Mouse (Mus musculus) neural tube, embryonic 13.5 days (tissue): ENCODE data around the gene Tmem82. TPM values are rescaled to one million over a fixed set of nuclear protein-coding genes. Genes with fewer than 3 reads are reported as not detected.

ENCODE experiments used
- ATAC-seq: fragments of 200-750 bp; cut with Nextera tagmentation; 2 replicates; pipeline ENCODE4 v1.8.0; 2017; ENCODE audit warnings: low read depth, mild to moderate bottlenecking, moderate TSS enrichment, moderate library complexity
- H3K27ac ChIP-seq: fragments of 300-500 bp; sonication (generic); replicated peaks from 2 replicates; pipeline ENCODE4 v1.5.1; 2015; ENCODE audit warnings: moderate library complexity, mild to moderate bottlenecking, inconsistent platforms
- H3K27me3 ChIP-seq: fragments of 300-500 bp; sonication (generic); 2 replicates; pipeline ENCODE4 v1.6.1; 2015; ENCODE audit warnings: mild to moderate bottlenecking, inconsistent platforms
- H3K36me3 ChIP-seq: fragments of 300-500 bp; sonication (generic); 2 replicates; pipeline ENCODE4 v1.6.1; 2015; ENCODE audit warnings: mild to moderate bottlenecking, inconsistent platforms
- H3K4me1 ChIP-seq: fragments of 300-500 bp; sonication (generic); replicated peaks from 2 replicates; pipeline ENCODE4 v1.6.1; 2015; ENCODE audit warnings: inconsistent platforms
- H3K4me2 ChIP-seq: fragments of 300-500 bp; sonication (generic); 2 replicates; pipeline ENCODE4 v1.6.1; 2015; ENCODE audit warnings: inconsistent platforms, mild to moderate bottlenecking, moderate library complexity
- H3K4me3 ChIP-seq: fragments of 300-500 bp; sonication (generic); 2 replicates; pipeline ENCODE4 v1.5.1; 2015; ENCODE audit warnings: mild to moderate bottlenecking, inconsistent platforms
- H3K9ac ChIP-seq: fragments of 300-500 bp; sonication (generic); 2 replicates; pipeline ENCODE4 v1.6.1; 2015; ENCODE audit warnings: moderate library complexity, mild to moderate bottlenecking, inconsistent platforms
- H3K9me3 ChIP-seq: fragments of 300-500 bp; sonication (generic); 2 replicates; pipeline ENCODE4 v1.6.1; 2016; ENCODE audit warnings: inconsistent platforms
- WGBS: fragments of 180-500 bp; shearing (Covaris S2); methylation state at CpG from one replicate; pipeline ENCODE4 v1.1.7; 2015; 5-methylcytosine and 5-hydroxymethylcytosine counted together
- polyA plus RNA-seq: library from polyadenylated mRNA; unstranded; fragments of >200 nt; fragmentation: Nextera tagmentation; extraction: Ambion mirVana; gene quantifications from 2 replicates; pipeline ENCODE4 v1.2.1, GENCODE M21; 2015

Tmem82 gene
- polyA plus RNA-seq, 1 experiment from 2014 or later: 0.31 TPM

DNA sequence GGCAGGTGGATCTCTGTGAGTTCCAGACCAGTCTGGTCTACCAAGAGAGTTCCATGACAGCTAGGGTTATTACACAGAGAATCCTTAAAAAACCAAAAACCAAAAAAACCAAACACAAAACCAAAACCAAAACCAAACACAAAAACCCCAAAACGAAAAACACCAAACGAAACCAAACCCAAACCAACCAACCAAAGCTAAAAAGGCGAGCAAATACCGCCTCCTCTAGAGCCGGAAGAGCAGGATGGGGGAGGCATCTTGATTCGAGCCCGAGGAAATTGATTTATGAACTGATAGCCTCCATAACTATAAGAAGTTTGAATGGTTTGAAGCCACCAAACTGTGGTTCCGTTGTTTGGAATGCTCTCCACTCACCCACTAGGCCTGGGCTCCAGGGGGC lies 34.5 kb downstream of the Tmem82 start:
- no peak for ATAC-seq
- Histone ChIP-seq H3K4me3 (no peak overlapping the region), H3K27ac (no peak overlapping the region), H3K9ac (no peak overlapping the region), H3K27me3 (no peaks in the 10 kb centered on the region), H3K4me1 (no peaks in the 10 kb centered on the region), H3K36me3 (peaks cover 24% of the 10 kb centered on the region; the same call in 1 of the 2 replicates), H3K9me3 (no peaks in the 10 kb centered on the region), H3K4me2 (no peak overlapping the region)
- 92% methylated on average over 8 of the region's 8 CpGs for WGBS

DNA sequence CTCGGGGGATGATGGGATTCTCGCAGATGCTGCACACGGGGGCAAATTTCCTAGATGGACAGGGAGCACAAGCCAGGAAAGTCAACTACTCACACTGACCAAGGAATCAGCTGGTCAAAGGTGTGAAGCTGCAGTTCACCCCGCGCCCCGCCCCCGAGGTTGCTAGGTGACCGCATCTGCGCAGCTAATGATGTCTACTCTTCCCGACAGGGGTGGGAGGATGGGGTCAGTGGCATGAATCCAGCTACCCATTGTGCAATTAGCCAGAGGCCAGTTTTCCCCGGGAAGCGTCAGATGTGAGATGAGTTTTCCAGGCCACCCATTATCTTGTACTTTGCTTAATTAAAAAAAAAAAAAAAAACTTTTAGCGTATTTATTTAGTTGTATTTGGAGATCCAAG lies 37.4 kb downstream of the Tmem82 start:
- ATAC-seq: no peak
- Histone ChIP-seq H3K27ac (no peak overlapping the region), H3K4me1 (no peaks in the 10 kb centered on the region), H3K4me2 (no peak overlapping the region), H3K27me3 (no peaks in the 10 kb centered on the region), H3K4me3 (no peak overlapping the region), H3K36me3 (peaks cover 29% of the 10 kb centered on the region), H3K9me3 (0 out of 2 replicates have a peak, but pooled peaks cover 3% of the 10 kb centered on the region), H3K9ac (no peak overlapping the region)
- WGBS: 77% methylated on average over 13 of the region's 13 CpGs

DNA sequence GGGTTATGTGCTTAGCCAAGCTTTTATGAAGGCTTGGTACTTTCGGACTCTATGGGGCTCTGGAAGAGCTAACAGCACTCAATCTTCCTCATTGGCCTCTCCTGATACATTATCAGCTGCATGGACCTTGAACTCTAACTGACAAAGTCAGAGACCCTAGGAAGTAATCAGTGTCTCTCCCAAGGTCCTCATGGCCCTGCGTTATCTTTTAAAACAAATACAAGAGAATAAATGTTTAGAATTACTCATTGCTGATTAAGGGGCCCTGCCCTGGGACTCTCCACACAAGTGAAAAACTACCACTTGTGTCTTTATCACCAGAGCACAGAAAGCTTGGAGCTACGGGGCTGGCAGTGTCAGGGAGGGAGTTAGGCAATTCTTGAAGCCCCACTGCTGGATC lies 39.6 kb downstream of the Tmem82 start:
- Histone ChIP-seq H3K4me3 (no peak overlapping the region), H3K27me3 (no peaks in the 10 kb centered on the region), H3K27ac (no peak overlapping the region), H3K4me2 (no peak overlapping the region), H3K4me1 (no peaks in the 10 kb centered on the region; the same call in 1 of the 2 replicates), H3K9me3 (0 out of 2 replicates have a peak, but pooled peaks cover 3% of the 10 kb centered on the region), H3K36me3 (peaks cover 29% of the 10 kb centered on the region), H3K9ac (no peak overlapping the region)
- 84% methylated on average over 3 of the region's 3 CpGs for WGBS
- ATAC-seq: no peak

DNA sequence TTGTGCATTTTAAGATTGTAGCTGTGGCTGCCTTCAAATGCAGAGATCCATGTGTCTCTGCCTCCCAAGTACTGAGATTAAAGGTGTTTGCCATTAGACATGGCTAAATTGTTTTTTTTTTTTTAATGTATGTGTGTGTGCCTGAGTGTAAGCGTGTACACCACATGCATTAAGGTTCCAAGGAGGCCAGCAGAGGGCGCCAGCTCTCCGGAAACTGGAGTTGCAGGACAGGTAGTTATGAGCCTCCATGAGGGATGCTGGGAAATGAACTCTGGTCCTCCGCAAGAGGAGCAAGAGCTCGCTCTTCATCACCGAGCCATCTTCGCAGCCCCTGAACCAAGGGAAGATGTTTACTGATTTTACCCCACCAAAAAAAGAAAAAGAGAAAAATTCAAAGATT lies 41.6 kb downstream of the Tmem82 start:
- ATAC-seq: no peak
- Histone ChIP-seq H3K9me3 (0 out of 2 replicates have a peak, but pooled peaks cover 3% of the 10 kb centered on the region), H3K36me3 (peaks cover 24% of the 10 kb centered on the region), H3K4me2 (no peak overlapping the region), H3K27me3 (no peaks in the 10 kb centered on the region), H3K4me3 (no peak overlapping the region), H3K4me1 (no peaks in the 10 kb centered on the region; the same call in 1 of the 2 replicates), H3K9ac (no peak overlapping the region), H3K27ac (no peak overlapping the region)
- 92% methylated on average over 7 of the region's 7 CpGs for WGBS

DNA sequence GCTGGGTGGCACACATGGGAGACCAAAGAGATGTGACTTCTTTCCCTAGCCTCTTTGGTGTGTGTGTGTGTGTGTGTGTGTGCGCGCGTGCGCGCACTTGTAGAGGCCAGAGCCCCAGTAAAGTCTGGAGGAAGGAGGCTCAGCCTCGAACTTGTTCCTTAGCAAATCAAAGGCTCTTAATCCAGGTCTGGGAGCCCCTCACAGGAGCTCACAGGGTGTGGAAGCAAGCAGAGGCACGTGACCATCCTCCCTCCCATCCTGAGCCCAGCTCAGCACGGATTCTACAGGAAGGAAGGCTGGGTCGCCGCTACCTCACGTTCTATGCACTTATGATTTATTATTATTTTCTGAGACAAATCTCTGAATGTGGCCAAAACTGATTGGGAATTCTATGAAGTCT lies 42.0 kb downstream of the Tmem82 start:
- 84% methylated on average over 11 of the region's 11 CpGs for WGBS
- Histone ChIP-seq H3K4me2 (no peak overlapping the region), H3K9ac (no peak overlapping the region), H3K27me3 (no peaks in the 10 kb centered on the region), H3K4me3 (no peak overlapping the region), H3K36me3 (peaks cover 24% of the 10 kb centered on the region), H3K4me1 (no peaks in the 10 kb centered on the region; the same call in 1 of the 2 replicates), H3K27ac (no peak overlapping the region), H3K9me3 (0 out of 2 replicates have a peak, but pooled peaks cover 3% of the 10 kb centered on the region)
- no peak for ATAC-seq

DNA sequence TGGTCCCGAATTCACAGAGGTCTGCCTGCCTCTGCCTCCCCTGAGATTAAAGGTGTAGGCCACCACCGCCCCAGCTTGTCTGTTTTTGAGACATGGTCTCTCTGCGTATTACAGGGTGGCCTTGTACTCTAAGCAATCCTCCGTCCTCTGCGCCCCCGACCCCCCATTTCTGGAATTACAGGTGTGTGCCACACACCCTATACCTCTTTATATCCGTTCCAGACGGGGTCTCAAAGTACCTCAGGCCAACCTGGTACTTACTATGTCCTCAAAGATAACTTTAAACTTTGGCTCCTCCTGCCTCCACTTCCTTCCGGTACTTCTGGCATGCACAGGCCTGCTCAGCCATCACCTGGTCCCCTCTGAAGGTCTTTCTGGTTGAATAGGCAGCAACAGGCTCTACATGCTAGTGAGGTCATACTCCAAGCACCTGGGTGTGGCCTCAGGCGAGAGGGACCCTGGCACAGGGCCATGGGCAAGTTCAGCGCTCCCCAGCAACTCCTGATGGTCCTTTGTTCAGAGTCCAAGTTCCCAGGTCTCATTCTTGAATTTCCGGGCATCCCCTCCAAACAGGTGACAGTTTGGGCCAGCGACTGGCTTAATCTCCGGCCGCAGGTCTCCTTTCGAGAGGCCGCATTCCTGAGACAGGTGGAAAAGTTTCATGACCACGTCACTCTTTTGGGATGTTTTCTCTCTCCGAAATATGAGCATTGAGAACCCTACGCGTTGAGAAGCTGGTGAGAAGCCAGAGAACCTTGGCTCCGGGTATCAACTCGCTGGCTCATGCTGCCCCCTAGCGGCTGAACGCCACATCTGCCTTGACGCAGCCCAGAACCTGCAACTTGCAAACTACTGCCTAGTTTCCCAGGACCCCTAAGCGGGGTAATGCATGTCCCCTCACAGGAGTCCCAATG lies 43.4 kb downstream of the Tmem82 start:
- H3K27me3 ChIP-seq: no peaks in the 10 kb centered on the region
- H3K36me3 ChIP-seq: peaks cover 14% of the 10 kb centered on the region
- peak; percentile 67 for ATAC-seq
- H3K4me1 ChIP-seq: no peaks in the 10 kb centered on the region; the same call in 1 of the 2 replicates
- 0 out of 2 replicates have a peak, but pooled peaks cover 3% of the 10 kb centered on the region for H3K9me3 ChIP-seq
- 0 out of 2 replicates have a peak overlapping the region, but pooled peaks have one; percentile 5 for H3K4me2 ChIP-seq
- 45% methylated on average over 27 of the region's 27 CpGs for WGBS
- H3K27ac ChIP-seq: no peak overlapping the region
- no peak overlapping the region for H3K9ac ChIP-seq
- H3K4me3 ChIP-seq: no peak overlapping the region

DNA sequence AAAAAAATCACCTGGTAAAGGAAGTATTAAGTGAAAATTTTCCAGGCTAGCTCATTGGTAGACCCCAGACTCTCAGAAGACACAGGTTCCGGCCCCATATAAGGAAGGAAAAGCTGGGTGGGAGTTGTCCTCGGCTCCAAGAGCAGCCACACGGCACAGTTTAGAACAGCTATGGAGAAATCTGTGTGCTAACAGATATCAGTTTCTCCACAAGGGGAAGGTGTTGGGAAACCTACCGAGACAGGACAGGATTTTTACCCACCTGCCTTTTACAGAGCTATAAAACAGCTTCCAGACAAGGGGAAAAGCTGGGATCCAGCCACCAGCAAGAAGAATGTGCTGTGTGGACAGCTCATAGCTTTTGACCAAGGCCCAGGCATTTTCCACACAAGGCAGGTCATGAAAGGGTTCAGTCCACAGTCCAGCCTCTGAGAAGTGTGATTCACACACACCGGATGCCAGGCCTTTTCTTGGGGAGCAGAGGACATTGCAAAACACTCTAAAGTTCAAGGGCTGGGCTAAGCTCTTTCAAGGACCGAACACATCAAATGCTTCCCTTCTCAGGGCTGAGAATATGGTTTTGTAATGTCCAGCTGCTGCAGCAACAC lies 45.0 kb downstream of the Tmem82 start:
- no peak overlapping the region for H3K9ac ChIP-seq
- H3K36me3 ChIP-seq: peaks cover 8% of the 10 kb centered on the region
- H3K27ac ChIP-seq: no peak overlapping the region
- ATAC-seq: no peak
- H3K27me3 ChIP-seq: no peaks in the 10 kb centered on the region
- 0 out of 2 replicates have a peak, but pooled peaks cover 3% of the 10 kb centered on the region for H3K9me3 ChIP-seq
- no peaks in the 10 kb centered on the region; the same call in 1 of the 2 replicates for H3K4me1 ChIP-seq
- H3K4me2 ChIP-seq: no peak overlapping the region
- 76% methylated on average over 6 of the region's 6 CpGs for WGBS
- H3K4me3 ChIP-seq: no peak overlapping the region

DNA sequence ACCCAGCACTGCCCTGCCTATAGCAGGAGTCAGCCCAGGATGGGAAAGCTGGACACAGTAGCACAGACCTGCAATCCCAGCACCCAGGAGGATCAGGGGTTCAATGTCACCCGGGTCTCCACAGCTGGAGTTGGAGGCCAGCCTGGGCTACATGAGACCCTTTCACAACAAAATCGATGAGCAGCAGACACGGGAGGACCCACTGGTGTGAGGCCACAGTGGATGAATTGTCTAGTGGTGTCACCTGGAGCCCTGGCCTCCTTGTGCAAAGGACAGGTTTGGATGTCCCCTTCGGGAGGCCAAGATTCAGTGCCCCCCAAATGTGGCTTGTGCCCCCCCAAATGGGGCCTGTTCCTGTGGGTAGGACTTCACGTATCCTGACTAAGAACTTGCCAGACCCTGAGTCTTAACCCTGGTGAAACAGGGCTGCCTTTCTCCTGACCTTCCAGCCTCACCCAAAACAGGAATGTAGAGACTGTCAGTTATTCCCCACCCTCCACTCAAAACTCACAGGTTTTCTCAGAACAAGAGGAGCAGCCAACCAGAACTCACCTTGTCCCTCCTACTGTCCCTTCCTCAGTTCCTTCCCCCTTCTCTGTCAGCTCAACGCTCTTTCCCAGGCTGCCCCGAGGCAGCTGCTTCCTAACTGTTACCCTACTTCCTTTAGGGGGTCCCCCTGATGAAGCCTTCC lies 45.6 kb downstream of the Tmem82 start:
- peaks cover 8% of the 10 kb centered on the region for H3K36me3 ChIP-seq
- 0 out of 2 replicates have a peak, but pooled peaks cover 3% of the 10 kb centered on the region for H3K9me3 ChIP-seq
- H3K27ac ChIP-seq: no peak overlapping the region
- no peak overlapping the region for H3K9ac ChIP-seq
- H3K4me1 ChIP-seq: no peaks in the 10 kb centered on the region; the same call in 1 of the 2 replicates
- H3K27me3 ChIP-seq: no peaks in the 10 kb centered on the region
- H3K4me2 ChIP-seq: no peak overlapping the region
- WGBS: 83% methylated on average over 7 of the region's 7 CpGs
- ATAC-seq: no peak
- no peak overlapping the region for H3K4me3 ChIP-seq

DNA sequence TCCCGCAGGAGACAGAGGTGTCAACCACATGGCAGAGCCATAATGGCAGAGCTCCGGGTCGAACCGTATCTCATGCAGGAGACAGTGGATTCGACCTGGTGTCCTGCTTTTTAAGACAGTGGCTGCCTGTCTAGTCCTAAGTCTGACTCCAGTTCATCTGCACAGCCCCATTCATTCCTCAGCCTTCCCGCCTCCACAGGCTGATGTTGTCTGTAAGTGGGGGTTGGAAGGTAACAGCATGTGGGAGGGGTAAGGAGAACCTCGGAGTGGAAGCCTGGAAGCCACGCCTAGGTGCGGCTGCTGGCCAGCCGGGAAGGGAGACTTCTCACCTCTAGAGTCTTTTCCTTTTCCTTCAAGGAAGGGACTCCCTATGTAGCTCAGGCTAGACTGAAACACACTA lies 46.5 kb downstream of the Tmem82 start:
- no peak overlapping the region for H3K4me2 ChIP-seq
- 0 out of 2 replicates have a peak, but pooled peaks cover 2% of the 10 kb centered on the region for H3K9me3 ChIP-seq
- 0 out of 2 replicates have a peak, but pooled peaks cover 2% of the 10 kb centered on the region for H3K36me3 ChIP-seq
- no peaks in the 10 kb centered on the region; the same call in 1 of the 2 replicates for H3K4me1 ChIP-seq
- H3K27ac ChIP-seq: no peak overlapping the region
- H3K4me3 ChIP-seq: no peak overlapping the region
- no peaks in the 10 kb centered on the region for H3K27me3 ChIP-seq
- no peak overlapping the region for H3K9ac ChIP-seq
- WGBS: 67% methylated on average over 10 of the region's 10 CpGs
- ATAC-seq: no peak

DNA sequence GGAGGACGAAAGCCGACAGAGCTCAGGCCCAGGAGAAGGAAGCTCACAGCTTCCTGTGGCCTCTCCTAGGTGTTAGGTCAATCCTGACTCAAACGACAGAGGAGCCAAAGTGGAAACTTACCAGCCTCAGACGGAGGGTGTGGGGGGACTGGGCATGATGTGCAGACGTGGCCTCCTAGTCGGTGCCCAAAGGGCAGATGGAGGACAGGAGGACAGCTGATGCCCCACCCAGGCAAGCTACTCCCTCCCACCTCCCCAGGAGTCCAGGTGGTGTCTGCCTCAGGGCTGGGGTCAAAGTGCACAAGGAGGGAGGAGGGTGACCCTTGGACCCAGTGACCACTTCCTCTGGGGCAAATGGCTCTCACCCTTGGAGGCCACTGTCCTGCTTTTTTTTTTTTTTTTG lies 47.1 kb downstream of the Tmem82 start:
- H3K36me3 ChIP-seq: no peaks in the 10 kb centered on the region
- no peaks in the 10 kb centered on the region for H3K27me3 ChIP-seq
- 64% methylated on average over 6 of the region's 6 CpGs for WGBS
- no peak overlapping the region for H3K4me3 ChIP-seq
- H3K4me2 ChIP-seq: no peak overlapping the region
- no peak overlapping the region for H3K9ac ChIP-seq
- no peaks in the 10 kb centered on the region for H3K9me3 ChIP-seq
- H3K4me1 ChIP-seq: no peaks in the 10 kb centered on the region; the same call in 1 of the 2 replicates
- no peak for ATAC-seq
- H3K27ac ChIP-seq: no peak overlapping the region

DNA sequence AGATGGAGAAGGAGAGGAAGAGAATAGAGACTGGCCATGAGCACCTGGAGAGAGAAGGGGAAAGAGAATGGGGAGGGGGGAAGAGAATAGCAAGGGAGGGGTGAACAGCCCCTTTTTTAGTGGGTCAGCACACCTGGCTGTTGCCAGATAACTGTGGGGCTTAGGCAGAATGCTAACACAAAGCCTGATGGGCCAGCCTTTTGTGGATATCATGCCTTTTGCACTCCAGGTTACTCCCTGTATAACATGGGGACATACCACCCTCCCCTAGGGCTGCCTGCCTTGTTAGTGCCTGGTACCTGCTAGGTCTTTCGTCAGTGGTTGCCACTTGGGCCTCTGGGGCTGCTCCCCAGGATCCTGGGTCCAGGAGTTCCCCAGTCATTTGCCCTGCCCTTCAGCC lies 47.6 kb downstream of the Tmem82 start:
- H3K4me3 ChIP-seq: no peak overlapping the region
- H3K4me1 ChIP-seq: no peaks in the 10 kb centered on the region; the same call in 1 of the 2 replicates
- H3K27me3 ChIP-seq: no peaks in the 10 kb centered on the region
- no peak overlapping the region for H3K9ac ChIP-seq
- no peak overlapping the region for H3K4me2 ChIP-seq
- WGBS: 71% methylated on average over 1 of the region's 1 CpGs
- no peaks in the 10 kb centered on the region for H3K9me3 ChIP-seq
- ATAC-seq: no peak
- no peak overlapping the region for H3K27ac ChIP-seq
- no peaks in the 10 kb centered on the region for H3K36me3 ChIP-seq
